ENCODE assay signal across 10 mouse cellular contexts in genomic region chr8:71719218-71719617, GRCm38 (mm10). TPM values are rescaled to one million over a fixed set of nuclear protein-coding genes. Genes with fewer than 3 reads are reported as not detected.
DNase-seq lines count a peak whose midpoint lies in the region; ATAC-seq and TF ChIP-seq lines count a peak whose summit lies in the region.
"Had no signal": no experiment of that assay in that cellular context is flagged by ENCODE, and none has a peak within 500 bp of the region (broad histone marks: within the 10 kb centered on the region; RNA-seq: fewer than 3 reads in every experiment).

No protein-coding gene starts in this region.

- intact Hi-C loops in left cerebral cortex, postnatal 4 days (cut with DNase I) = no loop called here
- intact Hi-C loops in left cerebral cortex, postnatal 14 days (cut with DNase I) = no loop called here

- TF ChIP-seq POLR2A in olfactory bulb, adult 2 months (IDR thresholded peaks at IDR 0.05; ENCODE audit: insufficient read depth, low read depth, low read length) = no peak

- peaks cover 54% of the 10 kb centered on the region for H3K4me1 ChIP-seq in hindbrain, embryonic 14.5 days (replicated peaks; ENCODE audit: control insufficient read depth, insufficient read depth, low read length)
- H3K4me1 ChIP-seq in olfactory bulb, adult 2 months (ENCODE audit: control insufficient read depth, insufficient read depth, low read length) = peaks cover 59% of the 10 kb centered on the region

- H3K4me3 ChIP-seq in hindbrain, embryonic 14.5 days (replicated peaks; ENCODE audit: low read length) = no peak overlapping the region
- H3K4me3 ChIP-seq in olfactory bulb, adult 2 months (ENCODE audit: insufficient read depth, low read depth, low read length) = no peak overlapping the region

- H3K4me2 ChIP-seq in hindbrain, embryonic 14.5 days (replicated peaks) = no peak overlapping the region

- H3K9ac ChIP-seq in hindbrain, embryonic 14.5 days = no peak overlapping the region

- WGBS in hindbrain, embryonic 14.5 days = 35% methylated on average over 4 of the region's 4 CpGs
- WGBS in olfactory bulb, adult 2 months = 9% methylated on average over 4 of the region's 4 CpGs

- no peaks in the 10 kb centered on the region for H3K27me3 ChIP-seq in hindbrain, embryonic 14.5 days (ENCODE audit: control insufficient read depth, insufficient read depth, low read length)

- peak; percentile 92 for DNase-seq in left cerebral cortex, postnatal 4 days
- DNase-seq in left cerebral cortex, postnatal 14 days (ENCODE audit: low spot score in 2 of 2) = no peak
- peak; percentile 48 to 67 for DNase-seq in cerebellum, postnatal 25 days
- peak; percentile 44 for DNase-seq in hindbrain, embryonic 14.5 days (ENCODE audit: low spot score)
- no peak for DNase-seq in adrenal gland, adult 8-10 months
- DNase-seq in thymus, adult 18-20 months = no peak
- DNase-seq: kidney, postnatal 25 days had no signal

- no peaks in the 10 kb centered on the region for H3K9me3 ChIP-seq in hindbrain, embryonic 14.5 days (ENCODE audit: control insufficient read depth, low read length)

- peak overlapping the region; percentile 73 for H3K27ac ChIP-seq in hindbrain, embryonic 14.5 days
- peak overlapping the region; percentile 88 for H3K27ac ChIP-seq in olfactory bulb, adult 2 months (ENCODE audit: insufficient read depth, low read depth, low read length)
- H3K27ac ChIP-seq: macrophage had no signal

- no peak for TF ChIP-seq CTCF in olfactory bulb, adult 2 months (IDR thresholded peaks at IDR 0.05; ENCODE audit: insufficient read depth, low read depth, low read length)

- peaks cover 33% of the 10 kb centered on the region for H3K36me3 ChIP-seq in hindbrain, embryonic 14.5 days (replicated peaks; ENCODE audit: control insufficient read depth, insufficient read depth)

- ATAC-seq in hindbrain, embryonic 14.5 days (ENCODE audit: low FRiP score) = peak; percentile 5; the same call in 1 of the 2 replicates
- no peak for ATAC-seq in monocyte, adult 5-6 weeks (replicated peaks; ENCODE audit: insufficient number of reproducible peaks, low FRiP score, low TSS enrichment, poor library complexity, severe bottlenecking)

RNA-seq across cellular contexts. Expression of gene Fcho1, which starts 6.3 kb away (rescaled TPM):
- total RNA-seq in left cerebral cortex, postnatal 4 days (2021) = 100 to 1,000 TPM; 153 to 162 TPM
- 100 to 1,000 TPM; 152 to 156 TPM for total RNA-seq in left cerebral cortex, postnatal 14 days (2021)
- 57.3 and 61.0 TPM in 2 replicates for polyA plus RNA-seq in hindbrain, embryonic 14.5 days (2014; fragmentation: Nextera tagmentation; extraction: Ambion mirVana)
- polyA plus RNA-seq in olfactory bulb, adult 2 months (2012; ENCODE audit: insufficient read depth, insufficient read length, low replicate concordance, missing spikeins) = 90.9 TPM in 1 of 2 replicates, not detected in the other
- total RNA-seq in adrenal gland, adult 8-10 months (2022) = 1 to 10 TPM; 2.1 to 6.2 (median 3.7) TPM
- 17.3 to 92.4 TPM (median 17.6 TPM) in 3 replicates for total RNA-seq in monocyte, adult 5-6 weeks (2017)

RNA-seq across cellular contexts. Expression of gene B3gnt3, which starts 17.6 kb away (rescaled TPM):
- total RNA-seq in left cerebral cortex, postnatal 4 days (2021) = under 1 TPM; 0.22 to 0.36 TPM
- total RNA-seq in left cerebral cortex, postnatal 14 days (2021) = under 1 TPM; 0.44 to 0.49 TPM
- polyA plus RNA-seq in hindbrain, embryonic 14.5 days (2014; fragmentation: Nextera tagmentation; extraction: Ambion mirVana) = 0.21 and 0.41 TPM in 2 replicates
- not detected in 2 replicates for polyA plus RNA-seq in olfactory bulb, adult 2 months (2012; ENCODE audit: insufficient read depth, insufficient read length, low replicate concordance, missing spikeins)
- 1 to 10 TPM; 3.0 to 5.1 (median 4.4) TPM for total RNA-seq in adrenal gland, adult 8-10 months (2022)
- 0.29 to 0.75 TPM in 2 of 3 replicates, not detected in the other for total RNA-seq in monocyte, adult 5-6 weeks (2017)

RNA-seq across cellular contexts. Expression of gene Insl3, which starts 30.2 kb away (rescaled TPM):
- total RNA-seq in left cerebral cortex, postnatal 4 days (2021) = 1 to 10 TPM in 1 of 2 experiments, under 1 TPM in 1; 0.70 to 1.6 TPM
- 1 to 10 TPM; 1.8 to 2.8 TPM for total RNA-seq in left cerebral cortex, postnatal 14 days (2021)
- polyA plus RNA-seq in hindbrain, embryonic 14.5 days (2014; fragmentation: Nextera tagmentation; extraction: Ambion mirVana) = 1.4 and 1.5 TPM in 2 replicates
- not detected in 2 replicates for polyA plus RNA-seq in olfactory bulb, adult 2 months (2012; ENCODE audit: insufficient read depth, insufficient read length, low replicate concordance, missing spikeins)
- 10 to 100 TPM in 1 of 4 experiments, 1 to 10 TPM in 3; 3.9 to 12.3 (median 7.1) TPM for total RNA-seq in adrenal gland, adult 8-10 months (2022)
- 14.1 TPM in 1 of 3 replicates, not detected in the others for total RNA-seq in monocyte, adult 5-6 weeks (2017)

RNA-seq across cellular contexts. Expression of gene Jak3, which starts 43.1 kb away (rescaled TPM):
- 1 to 10 TPM; 4.5 to 5.5 TPM for total RNA-seq in left cerebral cortex, postnatal 4 days (2021)
- total RNA-seq in left cerebral cortex, postnatal 14 days (2021) = 1 to 10 TPM; 5.6 to 6.4 TPM
- polyA plus RNA-seq in hindbrain, embryonic 14.5 days (2014; fragmentation: Nextera tagmentation; extraction: Ambion mirVana) = 5.4 TPM in 2 replicates
- polyA plus RNA-seq in olfactory bulb, adult 2 months (2012; ENCODE audit: insufficient read depth, insufficient read length, low replicate concordance, missing spikeins) = not detected in 2 replicates
- total RNA-seq in adrenal gland, adult 8-10 months (2022) = 10 to 100 TPM; 10.7 to 21.8 (median 16.6) TPM
- total RNA-seq in monocyte, adult 5-6 weeks (2017) = 7.1 to 25.6 TPM (median 11.2 TPM) in 3 replicates

RNA-seq across cellular contexts. Expression of gene Unc13a, which starts 47.7 kb away (rescaled TPM):
- total RNA-seq in left cerebral cortex, postnatal 4 days (2021) = 100 to 1,000 TPM; 204 to 221 TPM
- 100 to 1,000 TPM; 299 to 337 TPM for total RNA-seq in left cerebral cortex, postnatal 14 days (2021)
- polyA plus RNA-seq in hindbrain, embryonic 14.5 days (2014; fragmentation: Nextera tagmentation; extraction: Ambion mirVana) = 16.6 and 16.7 TPM in 2 replicates
- polyA plus RNA-seq in olfactory bulb, adult 2 months (2012; ENCODE audit: insufficient read depth, insufficient read length, low replicate concordance, missing spikeins) = not detected in 2 replicates
- 10 to 100 TPM in 3 of 4 experiments, 1 to 10 TPM in 1; 9.8 to 11.8 (median 11.4) TPM for total RNA-seq in adrenal gland, adult 8-10 months (2022)
- 0.21 to 0.97 TPM (median 0.29 TPM) in 3 replicates for total RNA-seq in monocyte, adult 5-6 weeks (2017)

Comparison
In these comparisons a context has a peak if more than half of its experiments do, and no peak if none do; other contexts are left out.
1. DNase-seq: peak in left cerebral cortex, postnatal 4 days (single experiment), cerebellum, postnatal 25 days (2 of 2) and hindbrain, embryonic 14.5 days (single experiment); none in left cerebral cortex, postnatal 14 days (0 of 2), adrenal gland, adult 8-10 months (single experiment) and thymus, adult 18-20 months (0 of 2).